Mouse (Mus musculus) T-helper 1 cell (primary cell): ENCODE measurements at regions not wholly inside any gene's neighbourhood (a gene's known extent, or its start where the extent isn't known, plus 50 kb on each side); places are given as distances from the start of the nearest gene placed in this dataset.
"Not testable (repeated sequence)": the region's sequence is repeated elsewhere in the genome, so short reads cannot be mapped to it uniquely, and the experiment has no call there.

Experiments
- in situ Hi-C: fragments of 300-600 bp; cut with MboI, MseI; formaldehyde crosslinking; loops from one replicate; pipeline ENCODE4 v1.15.1; 2025; ENCODE audit warnings: high pct_unique_total_duplicates

DNA sequence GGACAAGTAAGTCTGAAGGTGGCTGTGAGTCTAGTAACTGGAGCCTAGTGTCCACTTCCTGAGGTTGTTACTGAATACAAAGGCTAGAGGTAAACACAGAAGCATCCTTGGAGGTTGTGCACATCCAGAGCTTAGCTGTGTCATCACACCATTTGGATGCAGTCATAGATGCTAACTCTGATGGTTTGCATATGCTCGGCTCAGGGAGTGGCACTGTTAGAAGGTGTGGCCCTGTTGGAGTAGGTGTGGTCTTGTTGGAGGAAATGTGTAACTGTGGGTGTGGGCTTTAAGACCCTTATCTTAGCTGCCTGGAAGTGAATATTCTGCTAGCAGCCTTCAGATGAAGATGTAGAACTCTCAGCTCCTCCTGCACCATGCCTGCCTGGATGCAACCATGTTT, 612.6 kb downstream of the Pdcd6ip start:
- in situ Hi-C loops = not testable (repeated sequence)

- in situ Hi-C loops = no loop called here
Observed at GRCm38 (mm10) chr9:113093863-113094390, 614.1 kb downstream of the Pdcd6ip start.

- in situ Hi-C loops = no loop called here
Observed at GRCm38 (mm10) chr9:113091881-113092280, 616.2 kb downstream of the Pdcd6ip start.

GRCm38 (mm10) chr9:113087786-113088185, 620.3 kb downstream of the Pdcd6ip start:
- in situ Hi-C loops = no loop called here

GRCm38 (mm10) chr9:113085281-113085810, 622.7 kb downstream of the Pdcd6ip start:
- in situ Hi-C loops = no loop called here

DNA sequence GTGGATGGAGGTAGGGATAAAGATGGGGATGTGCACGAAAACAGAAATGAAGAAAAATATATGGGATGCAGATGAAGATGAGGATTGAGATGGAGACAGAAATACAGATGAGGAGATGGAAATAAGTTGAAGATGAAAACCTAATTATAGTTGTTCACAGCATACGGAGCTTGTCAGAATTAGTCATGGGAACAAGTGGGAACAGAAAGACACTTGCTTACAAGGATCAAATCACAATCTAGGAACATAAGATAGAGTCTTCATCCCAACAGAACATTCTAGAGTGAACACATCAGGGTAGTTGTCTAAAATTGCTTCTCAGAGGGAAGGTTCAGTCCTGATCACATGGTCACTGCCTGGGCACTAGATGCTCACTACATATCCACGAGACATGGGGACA, 633.2 kb downstream of the Pdcd6ip start:
- in situ Hi-C loops = no loop called here

- in situ Hi-C loops = no loop called here
Observed at GRCm38 (mm10) chr9:113057415-113057814, 650.6 kb downstream of the Pdcd6ip start.

- in situ Hi-C loops = no loop called here
Observed at GRCm38 (mm10) chr9:113044556-113045178, 663.4 kb downstream of the Pdcd6ip start.

GRCm38 (mm10) chr9:113040885-113041284, 667.2 kb downstream of the Pdcd6ip start:
- in situ Hi-C loops = no loop called here

GRCm38 (mm10) chr9:113033996-113034395, 674.1 kb downstream of the Pdcd6ip start:
- in situ Hi-C loops = no loop called here

DNA sequence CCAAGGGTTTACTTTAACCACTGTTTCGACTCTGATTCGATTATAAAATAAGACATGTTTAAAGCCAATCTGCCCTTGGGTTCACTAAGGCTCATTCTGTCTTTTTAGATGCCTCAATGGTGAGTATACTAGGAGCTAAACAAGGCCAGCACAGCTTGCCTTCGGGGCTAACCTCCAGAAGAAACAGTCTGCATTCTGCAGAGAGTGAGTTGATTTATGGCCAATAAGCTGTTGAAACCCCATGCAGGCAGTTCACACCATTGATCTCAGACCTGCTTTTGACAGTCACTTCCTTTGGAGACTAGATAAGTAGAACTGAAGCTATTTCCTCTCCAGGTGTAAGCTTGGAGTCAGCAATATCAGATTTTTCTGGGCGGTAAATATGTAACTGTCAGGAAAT, 679.0 kb downstream of the Pdcd6ip start:
- in situ Hi-C loops = loop anchor here (10.0 kb wide), 1 partner anchor 794 kb away; the partner anchor contains the start of gene Arpp21

GRCm38 (mm10) chr9:113026904-113027193, 681.2 kb downstream of the Pdcd6ip start:
- in situ Hi-C loops = loop anchor here (10.0 kb wide), 1 partner anchor 792 kb away; the partner anchor contains the start of gene Arpp21

- in situ Hi-C loops = loop anchor here (10.0 kb wide), 1 partner anchor 791 kb away; the partner anchor contains the start of gene Arpp21
Observed at GRCm38 (mm10) chr9:113026096-113026903, 681.8 kb downstream of the Pdcd6ip start.

DNA sequence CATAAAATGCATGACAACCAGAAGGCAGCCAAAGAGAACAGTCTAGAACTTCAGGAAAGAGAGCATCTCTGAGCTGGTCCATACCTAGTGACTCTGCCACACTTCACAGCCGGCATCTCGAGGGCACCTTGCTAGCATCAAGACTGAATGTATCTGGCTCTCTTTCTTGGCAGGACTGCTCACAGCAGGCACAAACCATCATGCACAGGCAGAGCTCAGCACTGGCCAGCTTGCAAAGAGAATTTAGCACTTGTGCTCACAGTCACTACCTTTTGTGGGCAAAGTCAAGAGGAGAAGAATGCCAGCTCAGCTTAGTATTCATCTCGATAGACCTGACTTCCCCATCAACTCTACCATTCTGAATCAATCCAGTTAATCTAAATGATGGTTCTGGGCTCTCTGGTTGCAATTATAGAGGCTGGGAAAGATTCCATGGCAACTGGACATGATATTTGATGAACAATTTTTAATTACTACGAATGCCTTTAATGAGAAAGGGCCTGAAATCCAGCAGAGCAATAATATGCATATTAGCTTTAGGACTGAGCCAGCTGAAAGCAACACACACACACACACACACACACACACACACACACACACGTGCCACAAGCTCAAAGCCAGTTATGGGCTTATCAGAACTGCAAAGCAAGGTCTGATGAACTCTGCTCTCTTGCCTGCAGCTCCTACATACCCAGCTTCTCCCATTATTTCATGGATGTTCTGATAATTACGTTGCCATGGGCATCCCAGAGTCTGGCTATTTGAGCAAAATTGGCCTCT, 686.0 kb downstream of the Pdcd6ip start:
- in situ Hi-C loops = loop anchor here (10.0 kb wide), 1 partner anchor 787 kb away; the partner anchor contains the start of gene Arpp21

GRCm38 (mm10) chr9:113019576-113019975, 688.5 kb downstream of the Pdcd6ip start:
- in situ Hi-C loops = no loop called here

GRCm38 (mm10) chr9:113008106-113008505, 700.0 kb downstream of the Pdcd6ip start:
- in situ Hi-C loops = no loop called here

- in situ Hi-C loops = no loop called here
Observed at GRCm38 (mm10) chr9:112996204-112996603, 711.9 kb downstream of the Pdcd6ip start.

DNA sequence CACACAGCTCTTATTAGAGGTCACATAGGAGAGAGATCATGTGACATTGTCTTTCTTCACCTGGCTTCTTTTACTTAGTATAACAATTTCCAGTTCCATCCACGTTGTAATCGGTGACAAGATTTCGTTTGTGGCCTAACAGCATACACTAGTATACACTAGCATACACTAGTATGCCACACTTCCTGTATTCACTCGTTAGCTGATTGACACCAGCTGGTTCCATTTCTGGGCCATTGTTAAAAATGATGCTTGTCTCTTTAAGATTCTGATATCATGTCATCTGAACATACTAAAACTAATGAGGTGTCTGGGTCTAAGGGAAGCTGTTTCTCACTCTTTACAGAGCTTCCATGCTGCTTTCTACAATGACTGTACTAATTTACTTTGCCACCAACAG, 713.3 kb downstream of the Pdcd6ip start:
- in situ Hi-C loops = no loop called here

- in situ Hi-C loops = no loop called here
Observed at GRCm38 (mm10) chr9:112993627-112994026, 714.4 kb downstream of the Pdcd6ip start.

DNA sequence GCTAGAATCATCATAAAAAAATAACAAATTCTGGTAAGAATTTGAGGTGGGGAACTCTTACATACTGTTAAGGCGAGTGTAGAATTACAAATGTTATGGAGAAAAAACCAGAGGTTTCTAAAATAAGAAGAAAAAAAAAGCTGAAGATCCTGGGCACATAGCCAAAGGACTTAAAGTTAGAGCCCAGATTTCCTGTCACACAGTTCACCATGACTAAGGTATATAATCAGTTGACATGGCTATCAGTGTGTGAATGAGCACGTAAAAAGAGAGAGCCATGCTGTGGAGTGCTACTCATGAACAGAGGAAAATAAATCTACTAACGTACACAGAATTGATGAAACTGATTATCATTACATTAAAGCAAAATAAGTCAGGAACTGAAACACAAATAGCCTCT, 715.1 kb downstream of the Pdcd6ip start:
- in situ Hi-C loops = no loop called here

GRCm38 (mm10) chr9:112983353-112983752, 724.7 kb downstream of the Pdcd6ip start:
- in situ Hi-C loops = no loop called here

- in situ Hi-C loops = no loop called here
Observed at GRCm38 (mm10) chr9:112951567-112951966, 715.8 kb upstream of the Arpp21 start.
